Mouse (Mus musculus): ENCODE measurements at regions not wholly inside any gene's neighbourhood (a gene's known extent, or its start where the extent isn't known, plus 50 kb on each side); places are given as distances from the start of the nearest gene placed in this dataset.
A peak's percentile ranks its signal among the peaks of the same experiment; 100 is the strongest.

GRCm38 (mm10) chr13:73405720-73406629, 61.0 kb upstream of the Lpcat1 start:
- DNase-seq (ENCODE audit: low spot score), result peak; percentile 84

DNA sequence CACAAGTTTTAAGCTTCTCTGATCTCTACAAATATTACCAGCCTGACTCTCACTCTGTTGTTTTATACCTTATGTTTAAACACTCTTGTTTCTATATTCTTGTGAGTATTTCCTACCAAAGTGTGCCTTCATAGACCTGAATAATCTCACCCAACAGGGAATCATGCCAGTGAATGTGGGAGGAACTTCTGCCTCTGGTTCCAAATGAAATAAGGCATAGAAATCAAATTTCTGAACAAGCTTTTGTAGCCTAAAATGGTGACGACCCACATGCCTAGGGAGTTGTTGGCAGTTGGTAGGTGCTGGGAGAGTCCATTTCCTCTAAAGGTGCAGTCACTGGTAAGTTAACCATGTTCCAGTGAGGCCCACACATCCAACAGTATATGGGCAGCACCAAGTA, 66.1 kb upstream of the Lpcat1 start:
- no peak for DNase-seq (ENCODE audit: low spot score)

DNA sequence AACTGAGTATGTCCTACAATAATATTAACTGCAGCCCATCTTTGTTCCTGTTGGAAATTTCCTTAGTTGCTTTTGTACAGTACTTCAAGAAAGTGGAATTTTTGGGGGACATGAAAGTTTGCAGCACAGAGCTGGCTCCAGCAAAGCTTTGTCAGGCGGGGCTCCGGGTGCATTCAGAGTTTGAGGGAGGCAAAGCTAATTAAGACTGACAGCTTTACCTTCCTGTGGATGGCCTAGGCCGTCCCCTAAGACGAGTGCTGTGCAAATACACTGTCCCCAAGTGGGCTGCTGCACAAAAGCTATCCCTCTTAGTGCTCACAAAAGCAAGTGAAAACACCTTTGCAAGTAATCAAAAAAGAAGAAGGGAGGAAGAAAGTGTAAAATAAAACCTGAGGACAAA, 68.7 kb upstream of the Ndufs6 start:
- no peak for DNase-seq (ENCODE audit: low spot score)

- DNase-seq (ENCODE audit: low spot score), result no peak
These were observed 67.5 kb upstream of the Ndufs6 start for GRCm38 (mm10) chr13:73395856-73396255.

GRCm38 (mm10) chr13:73389051-73389450, 60.7 kb upstream of the Ndufs6 start:
- no peak for DNase-seq (ENCODE audit: low spot score)

- no peak for DNase-seq (ENCODE audit: low spot score)
These were observed 55.2 kb upstream of the Ndufs6 start for GRCm38 (mm10) chr13:73383585-73383984.
